Mouse (Mus musculus): ENCODE measurements around the gene Coq3. TPM values are rescaled to one million over a fixed set of nuclear protein-coding genes. Genes with fewer than 3 reads are reported as not detected.
A peak's percentile ranks its signal among the peaks of the same experiment; 100 is the strongest.

Gene Coq3
- polyA plus RNA-seq, 1 experiment: 3.5 TPM

DNA sequence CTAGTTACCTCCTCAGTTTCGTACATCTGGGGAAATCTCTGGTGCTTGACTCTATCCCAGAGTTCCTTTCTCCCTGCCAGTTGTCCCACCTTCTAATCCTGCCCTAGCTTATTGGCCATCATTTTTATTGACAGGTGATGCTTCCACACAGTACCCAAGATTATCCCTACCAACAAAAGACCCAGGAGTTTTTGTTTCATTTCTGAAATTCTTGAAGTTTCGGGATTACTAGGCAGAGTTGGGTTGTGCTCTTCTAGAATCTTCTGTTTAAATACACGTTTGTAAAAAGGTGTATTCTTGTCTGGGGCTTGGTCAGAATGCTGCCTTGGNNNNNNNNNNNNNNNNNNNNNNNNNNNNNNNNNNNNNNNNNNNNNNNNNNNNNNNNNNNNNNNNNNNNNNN, 65.2 kb downstream of the Coq3 start:
- Histone ChIP-seq H3K4me1 (ENCODE audit: control insufficient read depth, insufficient read depth, low read length) (no peaks in the 10 kb centered on the region), H3K27ac (ENCODE audit: control insufficient read depth, insufficient read depth, low read depth, low read length) (no peak overlapping the region), H3K27me3 (ENCODE audit: control insufficient read depth, insufficient read depth, low read length) (no peaks in the 10 kb centered on the region), H3K4me3 (ENCODE audit: control insufficient read depth, low read depth, low read length) (no peak overlapping the region), H3K36me3 (ENCODE audit: control insufficient read depth, insufficient read depth, low read length) (no peaks in the 10 kb centered on the region)
- TF ChIP-seq POLR2A (IDR thresholded peaks at IDR 0.05; ENCODE audit: control insufficient read depth, low read depth, low read length): no peak
- no peak for TF ChIP-seq CTCF (IDR thresholded peaks at IDR 0.05; ENCODE audit: control insufficient read depth, insufficient read depth, insufficient replicate concordance, low read depth, low read length)

- H3K27ac ChIP-seq (ENCODE audit: control insufficient read depth, insufficient read depth, low read depth, low read length): no peak overlapping the region
- no peaks in the 10 kb centered on the region for H3K36me3 ChIP-seq (ENCODE audit: control insufficient read depth, insufficient read depth, low read length)
- no peaks in the 10 kb centered on the region for H3K27me3 ChIP-seq (ENCODE audit: control insufficient read depth, insufficient read depth, low read length)
- TF ChIP-seq POLR2A (IDR thresholded peaks at IDR 0.05; ENCODE audit: control insufficient read depth, low read depth, low read length): no peak
- TF ChIP-seq CTCF (IDR thresholded peaks at IDR 0.05; ENCODE audit: control insufficient read depth, insufficient read depth, insufficient replicate concordance, low read depth, low read length): no peak
- no peak overlapping the region for H3K4me3 ChIP-seq (ENCODE audit: control insufficient read depth, low read depth, low read length)
- H3K4me1 ChIP-seq (ENCODE audit: control insufficient read depth, insufficient read depth, low read length): no peaks in the 10 kb centered on the region
Measured at GRCm38 (mm10) chr4:21951444-21951843, 72.0 kb downstream of the Coq3 start.

GRCm38 (mm10) chr4:21952255-21952654, 72.8 kb downstream of the Coq3 start:
- Histone ChIP-seq H3K4me3 (ENCODE audit: control insufficient read depth, low read depth, low read length) (no peak overlapping the region), H3K27me3 (ENCODE audit: control insufficient read depth, insufficient read depth, low read length) (no peaks in the 10 kb centered on the region), H3K27ac (ENCODE audit: control insufficient read depth, insufficient read depth, low read depth, low read length) (no peak overlapping the region), H3K36me3 (ENCODE audit: control insufficient read depth, insufficient read depth, low read length) (no peaks in the 10 kb centered on the region), H3K4me1 (ENCODE audit: control insufficient read depth, insufficient read depth, low read length) (no peaks in the 10 kb centered on the region)
- TF ChIP-seq POLR2A (IDR thresholded peaks at IDR 0.05; ENCODE audit: control insufficient read depth, low read depth, low read length) (no peak), CTCF (IDR thresholded peaks at IDR 0.05; ENCODE audit: control insufficient read depth, insufficient read depth, insufficient replicate concordance, low read depth, low read length) (no peak)

DNA sequence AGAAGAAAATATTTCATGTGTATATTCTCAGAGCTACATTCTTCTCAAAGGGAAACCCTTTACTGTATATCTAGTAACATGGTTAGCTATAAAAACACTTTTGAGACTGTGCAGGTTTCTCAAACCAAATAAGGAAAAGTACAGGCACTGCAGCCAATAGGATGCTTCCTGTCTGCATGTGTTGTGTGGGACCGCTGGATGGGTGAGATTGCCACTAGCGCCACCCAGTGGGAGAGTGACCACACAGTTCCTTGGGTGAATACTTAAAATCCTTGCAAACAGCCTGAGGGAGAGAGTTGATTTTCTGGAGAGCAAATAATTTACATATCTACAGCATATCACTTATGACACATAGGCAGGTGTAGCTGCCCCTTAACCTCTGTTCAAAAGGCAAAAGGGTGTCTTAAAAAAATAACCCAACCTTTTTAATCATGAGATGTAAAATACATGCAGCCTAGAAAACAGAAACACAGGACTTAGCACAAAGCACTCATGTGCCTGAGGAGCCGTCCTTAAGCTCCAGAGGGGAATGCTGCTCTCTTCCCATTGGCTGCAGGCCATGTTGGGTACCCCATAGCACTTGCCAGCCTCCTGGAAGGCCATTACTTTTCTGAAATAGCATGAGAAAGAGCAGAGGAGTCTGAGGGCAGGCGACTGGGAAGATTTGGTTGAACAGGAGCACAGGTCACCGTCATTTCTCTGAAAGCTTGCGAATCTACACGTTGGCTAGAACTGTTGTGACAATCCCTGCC, 78.3 kb downstream of the Coq3 start:
- H3K4me3 ChIP-seq (ENCODE audit: control insufficient read depth, low read depth, low read length): no peak overlapping the region
- H3K27me3 ChIP-seq (ENCODE audit: control insufficient read depth, insufficient read depth, low read length): no peaks in the 10 kb centered on the region
- TF ChIP-seq POLR2A (IDR thresholded peaks at IDR 0.05; ENCODE audit: control insufficient read depth, low read depth, low read length) (no peak), CTCF (IDR thresholded peaks at IDR 0.05; ENCODE audit: control insufficient read depth, insufficient read depth, insufficient replicate concordance, low read depth, low read length) (peak; percentile 57; the same call in 1 of the 2 replicates)
- H3K27ac ChIP-seq (ENCODE audit: control insufficient read depth, insufficient read depth, low read depth, low read length): no peak overlapping the region
- no peaks in the 10 kb centered on the region for H3K4me1 ChIP-seq (ENCODE audit: control insufficient read depth, insufficient read depth, low read length)
- H3K36me3 ChIP-seq (ENCODE audit: control insufficient read depth, insufficient read depth, low read length): no peaks in the 10 kb centered on the region

Other genes starting within 250 kb of the Coq3 start
- gene Prdm13, start 193.7 kb upstream of the Coq3 start, polyA plus RNA-seq (2012; rRNA removed): not detected in 2 replicates
- 5.8 and 9.7 TPM in 2 replicates for gene Ccnc, start 152.0 kb upstream of the Coq3 start, polyA plus RNA-seq (2012; rRNA removed)
- gene Usp45, start 112.5 kb upstream of the Coq3 start, polyA plus RNA-seq (2012; rRNA removed): 6.4 and 7.1 TPM in 2 replicates
- gene Tstd3, start 112.5 kb upstream of the Coq3 start, polyA plus RNA-seq (2012; rRNA removed): 1.9 and 2.8 TPM in 2 replicates
- gene Pnisr, start 32.1 kb upstream of the Coq3 start, polyA plus RNA-seq (2012; rRNA removed): 40.6 and 40.8 TPM in 2 replicates
- gene Faxc, start 51.7 kb downstream of the Coq3 start, polyA plus RNA-seq (2012; rRNA removed): 1.5 and 2.2 TPM in 2 replicates

Measured in testis, adult 2 months (tissue).